Mouse (Mus musculus) ES-Bruce4 (cell line): ENCODE measurements at regions not wholly inside any gene's neighbourhood (a gene's known extent, or its start where the extent isn't known, plus 50 kb on each side); places are given as distances from the start of the nearest gene placed in this dataset.
"Not testable (repeated sequence)": the region's sequence is repeated elsewhere in the genome, so short reads cannot be mapped to it uniquely, and the experiment has no call there.

ENCODE experiments used
- H3K27ac ChIP-seq: 2 replicates; pipeline ENCODE4 v1.5.1; 2012; ENCODE audit warnings: low read length, inconsistent platforms; ENCODE audit not compliant: insufficient read depth
- H3K27me3 ChIP-seq: 2 replicates; pipeline ENCODE4 v1.6.1; 2012; ENCODE audit warnings: mild to moderate bottlenecking, low read length, inconsistent platforms; ENCODE audit not compliant: control insufficient read depth, poor library complexity, insufficient read depth, severe bottlenecking
- H3K36me3 ChIP-seq: 2 replicates; pipeline ENCODE4 v1.6.1; 2012; ENCODE audit warnings: inconsistent platforms, mild to moderate bottlenecking, low read length, moderate library complexity; ENCODE audit not compliant: control insufficient read depth, poor library complexity, insufficient read depth, severe bottlenecking
- H3K4me1 ChIP-seq: one replicate; pipeline ENCODE4 v1.8.1; 2011; ENCODE audit warnings: low read length; ENCODE audit not compliant: control insufficient read depth, insufficient read depth
- H3K4me3 ChIP-seq: 2 replicates; pipeline ENCODE4 v1.5.1; 2011; ENCODE audit warnings: low read depth, mild to moderate bottlenecking, low read length
- H3K9ac ChIP-seq: 2 replicates; pipeline ENCODE4 v1.6.1; 2012; ENCODE audit warnings: low read depth, mild to moderate bottlenecking, inconsistent platforms; ENCODE audit not compliant: poor library complexity, severe bottlenecking
- H3K9me3 ChIP-seq: replicated peaks from 2 replicates; pipeline ENCODE4 v1.6.1; 2012; ENCODE audit warnings: mild to moderate bottlenecking, low read length, inconsistent platforms; ENCODE audit not compliant: control insufficient read depth, poor library complexity, insufficient read depth, severe bottlenecking
- CTCF ChIP-seq: IDR thresholded peaks from one replicate; pipeline ENCODE4 v1.8.1; 2011; ENCODE audit warnings: low read depth, low read length
- EP300 ChIP-seq: IDR thresholded peaks from 2 replicates; pipeline ENCODE4 v1.6.1; 2011; ENCODE audit warnings: low read depth, low read length; ENCODE audit not compliant: insufficient read depth
- POLR2A ChIP-seq: IDR thresholded peaks from one replicate; pipeline ENCODE4 v1.8.1; 2011; ENCODE audit warnings: low read length; ENCODE audit not compliant: insufficient read depth

- no peak overlapping the region for H3K27ac ChIP-seq
- H3K4me3 ChIP-seq, result no peak overlapping the region
- H3K9me3 ChIP-seq, result peaks cover 3% of the 10 kb centered on the region; the same call in 1 of the 2 replicates
- TF ChIP-seq CTCF, result no peak
- TF ChIP-seq POLR2A, result no peak
- no peak for TF ChIP-seq EP300
- no peaks in the 10 kb centered on the region for H3K4me1 ChIP-seq
- H3K27me3 ChIP-seq, result no peaks in the 10 kb centered on the region
- H3K9ac ChIP-seq, result no peak overlapping the region
- H3K36me3 ChIP-seq, result no peaks in the 10 kb centered on the region
Measured at GRCm38 (mm10) chr14:86297991-86298390, 843.0 kb downstream of the Diaph3 start.

- not testable (repeated sequence) for H3K27me3 ChIP-seq, H3K4me1 ChIP-seq, H3K9me3 ChIP-seq, H3K27ac ChIP-seq, H3K4me3 ChIP-seq, H3K36me3 ChIP-seq, H3K9ac ChIP-seq
Measured at GRCm38 (mm10) chr14:86294606-86295005, 846.4 kb downstream of the Diaph3 start.

GRCm38 (mm10) chr14:86293804-86294203, 847.2 kb downstream of the Diaph3 start:
- no peaks in the 10 kb centered on the region for H3K4me1 ChIP-seq
- no peak overlapping the region for H3K9ac ChIP-seq
- H3K4me3 ChIP-seq, result no peak overlapping the region
- H3K27ac ChIP-seq, result no peak overlapping the region
- no peaks in the 10 kb centered on the region for H3K27me3 ChIP-seq
- TF ChIP-seq CTCF, result no peak
- no peak for TF ChIP-seq EP300
- TF ChIP-seq POLR2A, result no peak
- H3K9me3 ChIP-seq, result no peaks in the 10 kb centered on the region
- H3K36me3 ChIP-seq, result no peaks in the 10 kb centered on the region

GRCm38 (mm10) chr14:86293371-86293770, 847.7 kb downstream of the Diaph3 start:
- no peak for TF ChIP-seq CTCF
- TF ChIP-seq EP300, result no peak
- TF ChIP-seq POLR2A, result no peak

GRCm38 (mm10) chr14:86290556-86290955, 850.5 kb downstream of the Diaph3 start:
- Histone ChIP-seq H3K9ac (no peak overlapping the region), H3K4me3 (no peak overlapping the region), H3K9me3 (no peaks in the 10 kb centered on the region), H3K27me3 (no peaks in the 10 kb centered on the region), H3K4me1 (no peaks in the 10 kb centered on the region), H3K36me3 (no peaks in the 10 kb centered on the region), H3K27ac (no peak overlapping the region)
- no peak for TF ChIP-seq EP300

More at GRCm38 (mm10) chr14:86293371-86293770, 847.7 kb downstream of the Diaph3 start:
- no peaks in the 10 kb centered on the region for H3K4me1 ChIP-seq
- H3K9ac ChIP-seq, result no peak overlapping the region
- no peaks in the 10 kb centered on the region for H3K36me3 ChIP-seq
- no peak overlapping the region for H3K27ac ChIP-seq
- no peaks in the 10 kb centered on the region for H3K27me3 ChIP-seq
- H3K9me3 ChIP-seq, result no peaks in the 10 kb centered on the region
- H3K4me3 ChIP-seq, result no peak overlapping the region

GRCm38 (mm10) chr14:86261640-86262230, 879.3 kb downstream of the Diaph3 start:
- no peaks in the 10 kb centered on the region for H3K36me3 ChIP-seq
- H3K4me3 ChIP-seq, result no peak overlapping the region
- no peak overlapping the region for H3K27ac ChIP-seq
- TF ChIP-seq POLR2A (no peak), EP300 (no peak), CTCF (no peak)
- no peak overlapping the region for H3K9ac ChIP-seq
- H3K27me3 ChIP-seq, result no peaks in the 10 kb centered on the region
- no peaks in the 10 kb centered on the region for H3K4me1 ChIP-seq
- no peaks in the 10 kb centered on the region for H3K9me3 ChIP-seq
